Mouse (Mus musculus) erythroid progenitor cell, adult 5-6 weeks (primary cell): ENCODE measurements around the gene Sec22a. TPM values are rescaled to one million over a fixed set of nuclear protein-coding genes. Genes with fewer than 3 reads are reported as not detected.

Source experiments
- ATAC-seq: replicated peaks from 2 replicates; pipeline ENCODE4 v1.8.0; 2016; ENCODE audit warnings: moderate number of reproducible peaks, mild to moderate bottlenecking, moderate TSS enrichment, inconsistent platforms; ENCODE audit not compliant: poor library complexity, low FRiP score, severe bottlenecking
- total RNA-seq, 2 experiments: library from RNA; stranded (forward) in 1 of 2; stranded (reverse) in 1 of 2; fragments of 150-400 nt in 1 of 2; fragments of 186-747, 209-891 nt in 1 of 2; gene quantifications; 2 replicates each; pipeline versions ENCODE4 v1.2.3 to v1.2.4; 2015 to 2017; ENCODE audit warnings: low replicate concordance in 2 of 2

Gene Sec22a
- total RNA-seq, 2 experiments from 2014 or later: 0.83 to 7.5 TPM

GRCm38 (mm10) chr16:35270353-35270934 is 93.3 kb downstream of the Sec22a start:
- no peak for ATAC-seq

Other genes with a start within 250 kb of the Sec22a start
- not detected in 2 replicates for gene Adcy5, start 209.0 kb downstream of the Sec22a start, total RNA-seq (2015; ENCODE audit: low replicate concordance)
- not detected in 2 replicates for gene Adcy5, start 209.0 kb downstream of the Sec22a start, total RNA-seq (2017; ENCODE audit: low replicate concordance)
- gene Pdia5, start 127.0 kb upstream of the Sec22a start, total RNA-seq (2015; ENCODE audit: low replicate concordance): not detected in 2 replicates
- gene Pdia5, start 127.0 kb upstream of the Sec22a start, total RNA-seq (2017; ENCODE audit: low replicate concordance): 1.2 and 1.6 TPM in 2 replicates
- not detected in 2 replicates for gene Sema5b, start 177.2 kb upstream of the Sec22a start, total RNA-seq (2015; ENCODE audit: low replicate concordance)
- not detected in 2 replicates for gene Sema5b, start 177.2 kb upstream of the Sec22a start, total RNA-seq (2017; ENCODE audit: low replicate concordance)